Mouse (Mus musculus) right cerebral cortex, postnatal 25 days (tissue): ENCODE results near the gene Hist4h4.

Experiments used
- DNase-seq: peaks from one replicate; pipeline ENCODE4 v3.0.0; 2022

The Hist4h4 gene

DNA sequence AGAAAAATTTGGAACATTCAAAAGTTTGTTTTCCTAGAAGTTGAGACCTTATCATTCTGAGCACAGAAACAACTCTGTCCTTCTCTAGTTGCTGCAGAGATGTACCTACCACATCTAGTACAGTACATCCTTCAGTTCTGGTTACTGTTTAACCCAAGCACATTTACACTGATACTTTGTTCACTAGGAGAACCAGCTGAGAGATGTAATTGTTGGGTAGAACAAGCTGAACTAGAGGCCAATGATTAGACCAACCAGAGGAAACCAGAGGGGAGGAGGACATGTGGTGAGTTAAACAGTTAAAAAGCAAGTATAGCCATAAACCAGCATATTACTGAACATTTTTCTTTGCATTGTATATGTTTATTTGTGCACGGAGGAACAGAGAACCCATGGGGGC lies 27.8 kb downstream of the Hist4h4 start:
- no peak for DNase-seq

DNA sequence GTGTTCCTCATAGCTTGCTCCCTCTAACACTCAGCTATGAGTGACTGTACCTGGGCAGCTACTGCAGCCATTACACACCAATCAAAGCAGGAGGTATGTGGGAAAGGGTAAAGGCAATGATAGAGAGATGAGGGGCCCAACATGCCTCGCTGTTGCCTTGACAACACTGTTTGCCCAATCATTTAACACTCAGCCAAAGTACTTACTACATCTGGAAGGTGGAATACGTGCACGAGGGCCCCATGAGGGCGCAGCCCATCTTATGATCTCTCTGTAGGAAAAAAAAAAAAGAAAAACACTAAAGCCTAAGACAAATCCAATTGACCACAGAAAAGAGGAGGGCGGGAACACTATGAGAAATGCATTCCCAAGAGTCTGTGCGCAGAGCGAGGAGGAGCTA lies 34.4 kb downstream of the Hist4h4 start:
- DNase-seq: no peak

DNA sequence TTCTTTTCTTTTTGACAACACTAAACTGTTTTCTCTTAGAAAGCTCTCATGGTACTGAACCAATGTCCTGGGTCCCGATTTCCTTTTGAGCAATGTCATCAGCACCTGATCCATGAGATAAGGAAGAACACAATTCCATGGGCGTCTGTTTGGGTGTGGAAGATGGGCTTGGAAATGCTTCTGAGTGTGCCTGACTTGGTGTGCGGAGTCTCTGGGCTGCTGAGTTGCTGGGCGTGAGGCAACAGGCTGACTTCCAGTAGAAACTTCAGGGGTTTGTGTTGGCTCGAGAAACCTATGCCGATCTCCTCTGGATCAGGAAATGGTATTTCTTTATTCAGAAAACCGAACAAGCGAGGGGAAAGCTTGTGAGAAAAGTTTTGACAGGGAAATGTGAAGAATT lies 35.1 kb downstream of the Hist4h4 start:
- DNase-seq: no peak

DNA sequence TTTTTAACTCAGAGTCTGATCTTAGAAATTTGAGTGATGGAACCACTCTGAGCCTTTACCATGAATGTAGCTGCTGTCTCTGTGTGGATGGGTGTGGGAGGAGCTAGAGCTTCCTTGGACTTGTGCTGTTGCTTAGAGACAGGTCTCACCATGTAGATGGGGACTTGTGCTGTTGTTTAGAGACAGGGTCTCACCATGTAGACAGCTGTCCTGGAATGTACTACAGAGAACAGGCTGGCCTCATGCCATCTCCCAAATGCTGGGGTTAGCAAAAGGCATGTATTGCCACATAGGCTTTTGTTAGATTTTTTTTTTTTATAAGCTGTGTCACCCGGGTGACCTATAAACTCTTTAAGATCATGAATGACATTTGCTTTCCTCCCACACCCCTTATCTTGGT lies 40.3 kb downstream of the Hist4h4 start:
- DNase-seq: no peak
